Mouse (Mus musculus) heart, embryonic 14.5 days (tissue): ENCODE data around the gene Vmn1r213. TPM values are rescaled to one million over a fixed set of nuclear protein-coding genes. Genes with fewer than 3 reads are reported as not detected.

Source experiments
- ATAC-seq: fragments of 200-750 bp; cut with Nextera tagmentation; 2 replicates; pipeline ENCODE4 v1.8.0; 2017; ENCODE audit warnings: low read depth, moderate TSS enrichment; ENCODE audit not compliant: insufficient number of reproducible peaks, insufficient read depth, low FRiP score
- H3K27ac ChIP-seq, 2 experiments: fragments of 200-500 bp in 1 of 2; fragments of 300-500 bp in 1 of 2; sonication (generic) in 1 of 2; replicated peaks in 1 of 2; 2 replicates each; pipeline ENCODE4 v1.5.1; 2012 to 2014; ENCODE audit warnings: low read depth in 2 of 2, low read length in 2 of 2, control low read depth in 1 of 2, mild to moderate bottlenecking in 1 of 2, mixed read lengths in 1 of 2; ENCODE audit not compliant: control insufficient read depth in 1 of 2, insufficient read depth in 1 of 2
- H3K27me3 ChIP-seq: fragments of 300-500 bp; sonication (generic); 2 replicates; pipeline ENCODE4 v1.6.1; 2014; ENCODE audit warnings: mild to moderate bottlenecking, low read length, control low read depth; ENCODE audit not compliant: control insufficient read depth, insufficient read depth
- H3K36me3 ChIP-seq: fragments of 300-500 bp; sonication (generic); 2 replicates; pipeline ENCODE4 v1.6.1; 2014; ENCODE audit warnings: mild to moderate bottlenecking, control low read depth, low read length, mixed read lengths; ENCODE audit not compliant: control insufficient read depth, insufficient read depth
- H3K4me1 ChIP-seq, 2 experiments: fragments of 200-500 bp in 1 of 2; fragments of 300-500 bp in 1 of 2; sonication (generic) in 1 of 2; 2 replicates each; pipeline ENCODE4 v1.6.1; 2012 to 2014; ENCODE audit warnings: low read length in 2 of 2, control low read depth in 1 of 2, mixed read lengths in 1 of 2; ENCODE audit not compliant: control insufficient read depth in 2 of 2, insufficient read depth in 2 of 2
- H3K4me2 ChIP-seq: fragments of 300-500 bp; sonication (generic); 2 replicates; pipeline ENCODE4 v1.6.1; 2014; ENCODE audit warnings: mild to moderate bottlenecking, low read length
- H3K4me3 ChIP-seq, 2 experiments: fragments of 200-500 bp in 1 of 2; fragments of 300-500 bp in 1 of 2; sonication (generic) in 1 of 2; 2 replicates each; pipeline ENCODE4 v1.5.1; 2012 to 2014; ENCODE audit warnings: low read length in 2 of 2, mild to moderate bottlenecking in 2 of 2, control low read depth in 1 of 2, low read depth in 1 of 2, moderate library complexity in 1 of 2; ENCODE audit not compliant: control insufficient read depth in 1 of 2, insufficient read depth in 1 of 2
- H3K9ac ChIP-seq: fragments of 300-500 bp; sonication (generic); 2 replicates; pipeline ENCODE4 v1.6.1; 2014; ENCODE audit warnings: mild to moderate bottlenecking, low read length
- H3K9me3 ChIP-seq: fragments of 300-500 bp; sonication (generic); 2 replicates; pipeline ENCODE4 v1.6.1; 2016; ENCODE audit warnings: low read length, control low read depth; ENCODE audit not compliant: control insufficient read depth
- WGBS: fragments of 180-500 bp; shearing (Covaris S2); extraction: QIAGEN DNeasy Blood & Tissue Kit; methylation state at CpG from one replicate; pipeline ENCODE4 v1.1.7; 2014; 5-methylcytosine and 5-hydroxymethylcytosine counted together
- polyA plus RNA-seq: library from polyadenylated mRNA; unstranded; fragments of >200 nt; fragmentation: Nextera tagmentation; extraction: Ambion mirVana; gene quantifications from 2 replicates; pipeline ENCODE4 v1.2.1, GENCODE M21; 2014

Vmn1r213 gene
- polyA plus RNA-seq, 1 experiment from 2014 or later: not detected

DNA sequence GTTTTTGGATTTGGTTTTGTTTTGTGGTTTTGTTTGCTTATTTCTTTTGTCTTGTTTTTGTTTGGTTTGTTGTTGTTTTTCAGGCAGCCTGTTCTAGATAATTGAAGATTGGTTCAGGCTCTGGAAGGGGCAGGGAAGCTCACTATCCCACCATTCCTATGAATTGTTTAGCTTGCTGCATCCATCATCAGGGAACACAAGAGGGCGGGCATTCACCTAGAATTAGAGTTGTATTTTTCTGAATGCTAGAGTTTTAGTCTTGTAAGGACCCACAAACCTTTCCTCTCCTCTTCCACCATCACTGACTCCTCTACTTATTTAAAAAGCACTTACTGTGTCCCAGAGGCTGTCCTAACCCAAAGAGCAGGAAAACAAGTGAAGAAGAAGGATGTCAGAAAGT is 50.3 kb downstream of the Vmn1r213 start:
- WGBS: 31% methylated on average over 1 of the region's 1 CpGs
- ATAC-seq: no peak
- no peak overlapping the region for H3K27ac ChIP-seq

More for the DNA sequence above, 50.3 kb downstream of the Vmn1r213 start:
- no peak overlapping the region for H3K4me2 ChIP-seq
- no peak overlapping the region for H3K9ac ChIP-seq
- no peaks in the 10 kb centered on the region for H3K9me3 ChIP-seq
- H3K36me3 ChIP-seq: no peaks in the 10 kb centered on the region
- H3K27me3 ChIP-seq: no peaks in the 10 kb centered on the region
- H3K4me1 ChIP-seq: no peaks in the 10 kb centered on the region
- no peak overlapping the region for H3K4me3 ChIP-seq

Other genes starting within 250 kb of the Vmn1r213 start
- not detected in 2 replicates for gene Vmn1r208, start 230.3 kb upstream of the Vmn1r213 start, polyA plus RNA-seq
- not detected in 2 replicates for gene Vmn1r209, start 198.0 kb upstream of the Vmn1r213 start, polyA plus RNA-seq
- gene Vmn1r210, start 176.3 kb upstream of the Vmn1r213 start, polyA plus RNA-seq: not detected in 2 replicates
- not detected in 2 replicates for gene Vmn1r211, start 150.1 kb upstream of the Vmn1r213 start, polyA plus RNA-seq
- not detected in 2 replicates for gene Vmn1r212, start 123.5 kb upstream of the Vmn1r213 start, polyA plus RNA-seq
- gene Vmn1r214, start 22.8 kb downstream of the Vmn1r213 start, polyA plus RNA-seq: not detected in 2 replicates
- not detected in 2 replicates for gene Vmn1r215, start 60.4 kb downstream of the Vmn1r213 start, polyA plus RNA-seq
- gene Vmn1r217, start 110.6 kb downstream of the Vmn1r213 start, polyA plus RNA-seq: not detected in 2 replicates
- not detected in 2 replicates for gene Vmn1r218, start 125.5 kb downstream of the Vmn1r213 start, polyA plus RNA-seq
- not detected in 2 replicates for gene Vmn1r219, start 151.7 kb downstream of the Vmn1r213 start, polyA plus RNA-seq
- gene Vmn1r220, start 180.3 kb downstream of the Vmn1r213 start, polyA plus RNA-seq: not detected in 2 replicates
- gene Vmn1r221, start 206.5 kb downstream of the Vmn1r213 start, polyA plus RNA-seq: not detected in 2 replicates
- not detected in 2 replicates for gene Vmn1r222, start 228.3 kb downstream of the Vmn1r213 start, polyA plus RNA-seq
- gene Vmn1r223, start 239.5 kb downstream of the Vmn1r213 start, polyA plus RNA-seq: not detected in 2 replicates